Mouse (Mus musculus) A20 (cell line): ENCODE measurements around the gene Hdc.

Experiments used
- DNase-seq: peaks from one replicate; pipeline ENCODE4 v3.0.0-alpha.2; 2011; ENCODE audit warnings: low read depth, low spot score

Hdc gene

GRCm38 (mm10) chr2:126552357-126553290, 66.5 kb downstream of the Hdc start, which contains the start of gene Slc27a2:
Slc27a2 (plus strand) TSS chr2:126552407.
- DNase-seq: no peak

GRCm38 (mm10) chr2:126551896-126552295, 67.2 kb downstream of the Hdc start:
- DNase-seq: no peak

GRCm38 (mm10) chr2:126551244-126551890, 67.7 kb downstream of the Hdc start:
- DNase-seq: peak; percentile 27

DNA sequence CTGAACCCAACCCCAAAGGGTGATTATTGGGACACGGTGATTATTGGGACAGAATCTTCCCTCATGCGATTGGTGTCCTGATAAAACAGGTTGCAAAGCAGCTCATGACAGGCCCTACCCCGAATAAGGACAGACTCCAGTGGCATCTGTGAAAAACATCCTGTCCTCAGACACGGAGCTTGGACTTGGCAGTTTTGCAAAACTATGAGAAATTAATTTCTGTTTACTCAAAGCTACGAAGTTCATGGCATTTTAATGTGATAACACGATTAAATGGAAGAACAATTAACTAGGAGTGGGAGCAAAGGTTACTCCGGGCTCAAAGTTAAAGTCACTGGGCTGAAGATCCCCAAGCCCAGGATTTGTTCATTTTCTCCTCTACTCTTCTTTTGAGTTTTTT, 69.4 kb downstream of the Hdc start:
- no peak for DNase-seq

DNA sequence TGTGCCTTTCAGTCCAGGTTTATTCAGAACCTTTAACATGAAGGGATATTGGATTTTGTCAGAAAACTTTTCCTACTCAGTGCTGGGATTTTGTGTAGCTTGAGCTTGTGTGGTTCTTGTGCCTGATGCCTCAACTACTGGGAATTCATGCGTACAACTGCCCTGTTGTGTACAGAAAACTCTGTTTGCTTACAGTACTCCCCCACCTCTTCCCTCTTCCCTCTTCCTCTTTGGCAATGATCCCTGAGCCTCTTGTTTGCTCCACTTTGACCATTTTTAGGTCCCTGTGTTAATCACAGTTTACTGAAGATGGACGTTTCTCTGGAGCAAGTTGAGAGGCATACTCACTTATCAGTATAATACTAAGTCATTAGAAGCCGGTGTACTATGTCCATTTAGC, 72.7 kb downstream of the Hdc start:
- no peak for DNase-seq

DNA sequence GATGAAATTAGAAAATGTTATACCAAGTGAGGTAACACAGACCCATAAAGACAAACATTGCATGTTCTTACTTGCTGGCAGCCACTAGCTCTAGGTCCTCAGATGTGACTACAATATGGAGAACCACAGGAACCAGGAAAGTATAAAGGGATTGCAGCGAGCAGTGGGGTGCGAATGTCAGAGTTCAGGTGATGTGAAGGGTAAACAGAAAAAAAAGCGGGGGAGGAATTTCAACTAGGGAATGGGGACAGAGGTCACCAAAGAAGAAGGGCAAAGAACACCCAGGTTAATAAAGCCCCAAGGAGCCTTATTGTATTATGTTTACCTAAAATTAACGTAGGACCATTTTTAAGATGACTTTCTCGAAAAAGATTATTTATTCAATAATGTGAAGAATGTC, 73.8 kb downstream of the Hdc start:
- DNase-seq: no peak
